32 mouse cellular contexts compared by ENCODE assay signal in the genomic region with DNA sequence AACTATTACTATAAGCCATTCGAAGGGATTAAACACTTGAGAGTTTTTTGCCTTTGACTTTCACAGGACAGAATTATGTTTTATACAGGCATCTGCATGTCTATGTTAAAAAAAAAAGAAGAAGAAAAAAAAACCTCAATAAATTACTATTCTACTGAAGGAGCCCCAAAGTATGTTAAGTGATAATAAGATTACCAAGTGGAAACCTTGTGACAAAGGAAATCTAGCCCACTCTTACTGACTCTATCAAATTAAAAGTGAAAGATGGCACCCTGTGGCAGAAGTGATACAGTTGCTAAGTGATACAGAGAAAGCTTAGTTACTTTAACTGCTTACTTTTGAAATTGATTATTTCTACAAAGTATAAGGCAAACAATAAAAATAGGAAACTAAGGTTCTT. TPM values are rescaled to one million over a fixed set of nuclear protein-coding genes. Genes with fewer than 3 reads are reported as not detected.
DNase-seq lines count a peak whose midpoint lies in the region; ATAC-seq and TF ChIP-seq lines count a peak whose summit lies in the region.
"Had no signal": no experiment of that assay in that cellular context is flagged by ENCODE, and none has a peak within 500 bp of the region (broad histone marks: within the 10 kb centered on the region; RNA-seq: fewer than 3 reads in every experiment).

No protein-coding gene starts in this region.

- no peak for DNase-seq in heart, postnatal 36 days
- no peak for DNase-seq in heart, postnatal 0 days (ENCODE audit: low spot score)
- DNase-seq in heart, adult 8-10 months (ENCODE audit: low spot score) = no peak
- no peak for DNase-seq in neural tube, embryonic 10.5 days (ENCODE audit: extremely low spot score, low spot score)
- no peak for DNase-seq in limb, embryonic 14.5 days (ENCODE audit: low spot score)
- no peak for DNase-seq in hindbrain, embryonic 11.5 days (ENCODE audit: low spot score)
- DNase-seq: adrenal gland, postnatal 25 days; cerebellum, adult 11-12 months; cerebellum, adult 9-11 months; heart, postnatal 14 days; kidney, adult 8-10 months; kidney, postnatal 25 days; lung, postnatal 4 days; right cerebral cortex, postnatal 25 days; spleen, adult 18-20 months; thymus, adult 2 months; thymus, postnatal 36 days had no signal

- H3K4me2 ChIP-seq in heart, embryonic 11.5 days = peak overlapping the region; percentile 36
- H3K4me2 ChIP-seq in heart, postnatal 0 days (ENCODE audit: low read depth, low read length) = peak overlapping the region; percentile 38
- peak overlapping the region; percentile 32; the same call in 1 of the 2 replicates for H3K4me2 ChIP-seq in neural tube, embryonic 13.5 days
- 0 out of 2 replicates have a peak overlapping the region, but pooled peaks have one; percentile 16 for H3K4me2 ChIP-seq in limb, embryonic 14.5 days (replicated peaks; ENCODE audit: low read depth, low read length, severe bottlenecking)
- H3K4me2 ChIP-seq in hindbrain, embryonic 11.5 days (replicated peaks; ENCODE audit: low read depth, low read length) = no peak overlapping the region
- H3K4me2 ChIP-seq: forebrain, embryonic 13.5 days; hindbrain, embryonic 13.5 days; midbrain, embryonic 13.5 days had no signal

- H3K27me3 ChIP-seq in heart, embryonic 11.5 days (ENCODE audit: control insufficient read depth, insufficient read depth, low read length) = no peaks in the 10 kb centered on the region
- no peaks in the 10 kb centered on the region for H3K27me3 ChIP-seq in heart, postnatal 0 days (ENCODE audit: control insufficient read depth, insufficient read depth, low read length)
- no peaks in the 10 kb centered on the region for H3K27me3 ChIP-seq in neural tube, embryonic 13.5 days
- no peaks in the 10 kb centered on the region for H3K27me3 ChIP-seq in limb, embryonic 14.5 days (ENCODE audit: control insufficient read depth, insufficient read depth, low read length)
- H3K27me3 ChIP-seq in hindbrain, embryonic 11.5 days (ENCODE audit: control insufficient read depth, insufficient read depth, low read length) = no peaks in the 10 kb centered on the region
- H3K27me3 ChIP-seq: forebrain, embryonic 13.5 days; hindbrain, embryonic 13.5 days; megakaryocyte, embryonic 14.5 days; midbrain, embryonic 13.5 days had no signal

- peaks cover 12% of the 10 kb centered on the region for H3K4me1 ChIP-seq in heart, embryonic 11.5 days (ENCODE audit: control insufficient read depth, insufficient read depth, low read length)
- H3K4me1 ChIP-seq in heart, postnatal 0 days (ENCODE audit: control insufficient read depth, insufficient read depth) = peaks cover 12% of the 10 kb centered on the region
- peaks cover 27% of the 10 kb centered on the region for H3K4me1 ChIP-seq in neural tube, embryonic 13.5 days (replicated peaks)
- peaks cover 12% of the 10 kb centered on the region for H3K4me1 ChIP-seq in limb, embryonic 14.5 days (ENCODE audit: control insufficient read depth, insufficient read depth, low read length)
- H3K4me1 ChIP-seq in hindbrain, embryonic 11.5 days (replicated peaks; ENCODE audit: control insufficient read depth, insufficient read depth, low read length) = no peaks in the 10 kb centered on the region

- no peak overlapping the region for H3K27ac ChIP-seq in heart, embryonic 11.5 days (ENCODE audit: low read depth, low read length)
- no peak overlapping the region for H3K27ac ChIP-seq in heart, postnatal 0 days (ENCODE audit: low read depth)
- no peak overlapping the region for H3K27ac ChIP-seq in neural tube, embryonic 13.5 days (replicated peaks)
- H3K27ac ChIP-seq in limb, embryonic 14.5 days (replicated peaks; ENCODE audit: low read depth, low read length) = no peak overlapping the region
- H3K27ac ChIP-seq in hindbrain, embryonic 11.5 days (ENCODE audit: low read depth, low read length) = no peak overlapping the region
- H3K27ac ChIP-seq: forebrain, embryonic 13.5 days; layer of hippocampus, adult 2 months; left cerebral cortex, adult 2 months; midbrain, embryonic 13.5 days had no signal

- WGBS in heart, embryonic 11.5 days (ENCODE audit: insufficient replicate concordance) = 89% methylated on average over 1 of the region's 1 CpGs
- WGBS in heart, postnatal 0 days = 85% methylated on average over 1 of the region's 1 CpGs
- 88% methylated on average over 1 of the region's 1 CpGs for WGBS in neural tube, embryonic 13.5 days
- 78% methylated on average over 1 of the region's 1 CpGs for WGBS in limb, embryonic 14.5 days
- 96% methylated on average over 1 of the region's 1 CpGs for WGBS in hindbrain, embryonic 11.5 days

- H3K36me3 ChIP-seq in heart, embryonic 11.5 days (ENCODE audit: control insufficient read depth, insufficient read depth, low read length) = peaks cover under 1% of the 10 kb centered on the region; the same call in 1 of the 2 replicates
- peaks cover 8% of the 10 kb centered on the region; the same call in 1 of the 2 replicates for H3K36me3 ChIP-seq in heart, postnatal 0 days (replicated peaks; ENCODE audit: control insufficient read depth, insufficient read depth, low read length)
- peaks cover under 1% of the 10 kb centered on the region for H3K36me3 ChIP-seq in neural tube, embryonic 13.5 days
- peaks cover 1% of the 10 kb centered on the region for H3K36me3 ChIP-seq in limb, embryonic 14.5 days (ENCODE audit: control insufficient read depth, insufficient read depth, low read length)
- H3K36me3 ChIP-seq in hindbrain, embryonic 11.5 days (ENCODE audit: control insufficient read depth, insufficient read depth, low read length) = peaks cover under 1% of the 10 kb centered on the region; the same call in 1 of the 2 replicates

- TF ChIP-seq POLR2A in limb, embryonic 14.5 days (IDR thresholded peaks at IDR 0.05; ENCODE audit: borderline replicate concordance, extremely low read depth, insufficient read depth, insufficient read length) = no peak

- TF ChIP-seq EP300 in heart, postnatal 0 days (IDR thresholded peaks at IDR 0.05; ENCODE audit: low read depth) = no peak

- H3K9ac ChIP-seq in heart, embryonic 11.5 days (ENCODE audit: low read depth, low read length) = no peak overlapping the region
- no peak overlapping the region for H3K9ac ChIP-seq in heart, postnatal 0 days (replicated peaks; ENCODE audit: low read depth, low read length)
- no peak overlapping the region for H3K9ac ChIP-seq in neural tube, embryonic 13.5 days
- H3K9ac ChIP-seq in limb, embryonic 14.5 days (ENCODE audit: low read depth, low read length, severe bottlenecking) = no peak overlapping the region
- H3K9ac ChIP-seq in hindbrain, embryonic 11.5 days (ENCODE audit: low read depth, low read length) = no peak overlapping the region
- H3K9ac ChIP-seq: forebrain, embryonic 13.5 days; hindbrain, embryonic 13.5 days; midbrain, embryonic 13.5 days had no signal

- TF ChIP-seq CTCF in heart, postnatal 0 days (IDR thresholded peaks at IDR 0.05; ENCODE audit: low read depth) = no peak

- no peak overlapping the region for H3K4me3 ChIP-seq in heart, embryonic 11.5 days (ENCODE audit: low read depth, low read length)
- H3K4me3 ChIP-seq in heart, postnatal 0 days (ENCODE audit: low read depth, low read length) = no peak overlapping the region
- no peak overlapping the region for H3K4me3 ChIP-seq in neural tube, embryonic 13.5 days
- no peak overlapping the region for H3K4me3 ChIP-seq in limb, embryonic 14.5 days (replicated peaks; ENCODE audit: low read length)
- no peak overlapping the region for H3K4me3 ChIP-seq in hindbrain, embryonic 11.5 days (ENCODE audit: low read depth, low read length)
- H3K4me3 ChIP-seq: forebrain, embryonic 13.5 days; hindbrain, embryonic 13.5 days; layer of hippocampus, adult 2 months; left cerebral cortex, adult 2 months; megakaryocyte, embryonic 14.5 days; midbrain, embryonic 13.5 days had no signal

- no peak for ATAC-seq in heart, embryonic 11.5 days (replicated peaks; ENCODE audit: insufficient number of reproducible peaks, low FRiP score, low TSS enrichment)
- ATAC-seq in heart, postnatal 0 days (ENCODE audit: insufficient read depth, low read depth) = no peak
- ATAC-seq in neural tube, embryonic 13.5 days (ENCODE audit: low read depth) = no peak
- ATAC-seq in limb, embryonic 14.5 days (ENCODE audit: low FRiP score, low read depth) = no peak
- ATAC-seq in hindbrain, embryonic 11.5 days (ENCODE audit: low FRiP score) = no peak
- ATAC-seq: lung, postnatal 0 days had no signal

- no peaks in the 10 kb centered on the region for H3K9me3 ChIP-seq in heart, embryonic 11.5 days (replicated peaks; ENCODE audit: control insufficient read depth, low read length)
- 0 out of 2 replicates have a peak, but pooled peaks cover under 1% of the 10 kb centered on the region for H3K9me3 ChIP-seq in heart, postnatal 0 days (replicated peaks; ENCODE audit: control insufficient read depth, low read length)
- H3K9me3 ChIP-seq in neural tube, embryonic 13.5 days = no peaks in the 10 kb centered on the region
- 0 out of 2 replicates have a peak, but pooled peaks cover under 1% of the 10 kb centered on the region for H3K9me3 ChIP-seq in limb, embryonic 14.5 days (ENCODE audit: control insufficient read depth, low read length)
- no peaks in the 10 kb centered on the region for H3K9me3 ChIP-seq in hindbrain, embryonic 11.5 days (ENCODE audit: control insufficient read depth, low read length)
- H3K9me3 ChIP-seq: forebrain, embryonic 13.5 days; hindbrain, embryonic 13.5 days; midbrain, embryonic 13.5 days had no signal

- intact Hi-C loops in heart, postnatal 36 days (cut with DNase I) = no loop called here

RNA-seq across cellular contexts. Expression of a gene that starts 5.0 kb away (rescaled TPM):
- 19.2 and 24.1 TPM in 2 replicates for polyA plus RNA-seq in heart, embryonic 11.5 days (2014; fragmentation: Nextera tagmentation; extraction: Ambion mirVana)
- 10 to 100 TPM; 12.2 to 15.8 TPM for total RNA-seq in heart, postnatal 36 days (2021)
- total RNA-seq in heart, postnatal 0 days (2014; rRNA removed; ENCODE audit: low replicate concordance) = 26.5 and 27.2 TPM in 2 replicates
- 19.3 and 21.4 TPM in 2 replicates for polyA plus RNA-seq in heart, postnatal 0 days (2015; fragmentation: Nextera tagmentation; extraction: Ambion mirVana)
- total RNA-seq in heart, adult 8-10 months (2022) = 10 to 100 TPM; 11.6 to 15.3 (median 14.0) TPM
- polyA plus RNA-seq in neural tube, embryonic 13.5 days (2015; fragmentation: Nextera tagmentation; extraction: Ambion mirVana) = 24.6 and 25.8 TPM in 2 replicates
- 10.3 and 14.9 TPM in 2 replicates for polyA plus RNA-seq in limb, embryonic 14.5 days (2012; rRNA removed)
- 24.4 and 25.2 TPM in 2 replicates for polyA plus RNA-seq in limb, embryonic 14.5 days (2014; fragmentation: Nextera tagmentation; extraction: Ambion mirVana)
- polyA plus RNA-seq in hindbrain, embryonic 11.5 days (2014; fragmentation: Nextera tagmentation; extraction: Ambion mirVana) = 33.5 and 33.6 TPM in 2 replicates

RNA-seq across cellular contexts. Expression of a gene that starts 29.6 kb away (rescaled TPM):
- polyA plus RNA-seq in heart, embryonic 11.5 days (2014; fragmentation: Nextera tagmentation; extraction: Ambion mirVana) = 15.7 TPM in 2 replicates
- total RNA-seq in heart, postnatal 36 days (2021) = 10 to 100 TPM; 18.0 to 20.3 TPM
- 8.1 and 20.3 TPM in 2 replicates for total RNA-seq in heart, postnatal 0 days (2014; rRNA removed; ENCODE audit: low replicate concordance)
- 18.8 and 19.7 TPM in 2 replicates for polyA plus RNA-seq in heart, postnatal 0 days (2015; fragmentation: Nextera tagmentation; extraction: Ambion mirVana)
- total RNA-seq in heart, adult 8-10 months (2022) = 10 to 100 TPM; 18.3 to 21.4 (median 20.7) TPM
- 17.5 and 19.3 TPM in 2 replicates for polyA plus RNA-seq in neural tube, embryonic 13.5 days (2015; fragmentation: Nextera tagmentation; extraction: Ambion mirVana)
- polyA plus RNA-seq in limb, embryonic 14.5 days (2012; rRNA removed) = 24.7 and 25.9 TPM in 2 replicates
- polyA plus RNA-seq in limb, embryonic 14.5 days (2014; fragmentation: Nextera tagmentation; extraction: Ambion mirVana) = 20.6 and 24.8 TPM in 2 replicates
- polyA plus RNA-seq in hindbrain, embryonic 11.5 days (2014; fragmentation: Nextera tagmentation; extraction: Ambion mirVana) = 17.8 and 19.7 TPM in 2 replicates

RNA-seq across cellular contexts. Expression of a gene that starts 41.8 kb away (rescaled TPM):
- 0.23 TPM in 1 of 2 replicates, not detected in the other for polyA plus RNA-seq in heart, embryonic 11.5 days (2014; fragmentation: Nextera tagmentation; extraction: Ambion mirVana)
- not detected for total RNA-seq in heart, postnatal 36 days (2021)
- not detected in 2 replicates for total RNA-seq in heart, postnatal 0 days (2014; rRNA removed; ENCODE audit: low replicate concordance)
- polyA plus RNA-seq in heart, postnatal 0 days (2015; fragmentation: Nextera tagmentation; extraction: Ambion mirVana) = not detected in 2 replicates
- total RNA-seq in heart, adult 8-10 months (2022) = not detected
- 0.71 and 0.72 TPM in 2 replicates for polyA plus RNA-seq in neural tube, embryonic 13.5 days (2015; fragmentation: Nextera tagmentation; extraction: Ambion mirVana)
- 0.27 and 0.55 TPM in 2 replicates for polyA plus RNA-seq in limb, embryonic 14.5 days (2012; rRNA removed)
- 0.65 and 0.96 TPM in 2 replicates for polyA plus RNA-seq in limb, embryonic 14.5 days (2014; fragmentation: Nextera tagmentation; extraction: Ambion mirVana)
- polyA plus RNA-seq in hindbrain, embryonic 11.5 days (2014; fragmentation: Nextera tagmentation; extraction: Ambion mirVana) = 0.20 TPM in 1 of 2 replicates, not detected in the other
- total RNA-seq: adrenal gland, postnatal 25 days; G1E; gastrocnemius, postnatal 14 days; granulocyte monocyte progenitor cell, adult 5-6 weeks; heart, postnatal 14 days; liver, adult 2 months; neutrophil, adult 5-6 weeks had no signal
- polyA plus RNA-seq: G1E; liver, adult 2 months; liver, embryonic 16.5 days; lung, postnatal 0 days; thymus, adult 2 months had no signal
